Mouse (Mus musculus) MEL (cell line): Measurements from ENCODE around the gene Pbx2. TPM values are rescaled to one million over a fixed set of nuclear protein-coding genes. Genes with fewer than 3 reads are reported as not detected.

ENCODE experiments used
- DNase-seq: peaks from one replicate; pipeline ENCODE4 v3.0.0; 2011; ENCODE audit warnings: low read depth, low spot score
- H3K27ac ChIP-seq: 2 replicates; pipeline ENCODE4 v1.5.1; 2012; ENCODE audit warnings: low read depth, mild to moderate bottlenecking, control low read depth, low read length, moderate library complexity; ENCODE audit not compliant: control insufficient read depth
- H3K27me3 ChIP-seq, 2 experiments: fragments of 150-350 bp in 1 of 2; sonication (generic) in 1 of 2; 2 replicates each; pipeline ENCODE4 v1.6.1; 2012; ENCODE audit warnings: low read length in 2 of 2, mild to moderate bottlenecking in 2 of 2, improper control_type of control experiment in 1 of 2, moderate library complexity in 1 of 2; ENCODE audit not compliant: insufficient read depth in 2 of 2, control insufficient read depth in 1 of 2
- H3K36me3 ChIP-seq, 2 experiments: 2 replicates each; pipeline ENCODE4 v1.6.1; 2012 to 2014; ENCODE audit warnings: low read length in 2 of 2, improper control_type of control experiment in 1 of 2, inconsistent platforms in 1 of 2, mild to moderate bottlenecking in 1 of 2; ENCODE audit not compliant: insufficient read depth in 2 of 2, control insufficient read depth in 1 of 2
- H3K4me1 ChIP-seq, 2 experiments: fragments of 150-350 bp in 1 of 2; sonication (generic) in 1 of 2; 2 replicates each; pipeline ENCODE4 v1.6.1; 2012; ENCODE audit warnings: low read length in 2 of 2, improper control_type of control experiment in 1 of 2, mild to moderate bottlenecking in 1 of 2; ENCODE audit not compliant: insufficient read depth in 2 of 2, control insufficient read depth in 1 of 2
- H3K4me3 ChIP-seq, 2 experiments: fragments of 150-350 bp in 1 of 2; sonication (generic) in 1 of 2; 2 replicates each; pipeline ENCODE4 v1.5.1; 2012; ENCODE audit warnings: low read depth in 2 of 2, low read length in 2 of 2, mild to moderate bottlenecking in 2 of 2, moderate library complexity in 2 of 2, control low read depth in 1 of 2, improper control_type of control experiment in 1 of 2; ENCODE audit not compliant: control insufficient read depth in 1 of 2, insufficient read depth in 1 of 2
- H3K79me2 ChIP-seq: 2 replicates; pipeline ENCODE4 v1.6.1; 2012; ENCODE audit warnings: mild to moderate bottlenecking, low read length, moderate library complexity; ENCODE audit not compliant: control insufficient read depth, poor library complexity, insufficient read depth
- H3K9ac ChIP-seq: 2 replicates; pipeline ENCODE4 v1.6.1; 2012; ENCODE audit warnings: low read depth, mild to moderate bottlenecking, control low read depth, low read length, moderate library complexity; ENCODE audit not compliant: control insufficient read depth, poor library complexity, severe bottlenecking
- H3K9me3 ChIP-seq: fragments of 150-350 bp; sonication (generic); replicated peaks from 2 replicates; pipeline ENCODE4 v1.6.1; 2012; ENCODE audit warnings: mild to moderate bottlenecking, low read length, improper control_type of control experiment, moderate library complexity; ENCODE audit not compliant: insufficient read depth
- BHLHE40 ChIP-seq: IDR thresholded peaks from 2 replicates; pipeline ENCODE4 v1.6.1; 2012; ENCODE audit warnings: low read depth, mild to moderate bottlenecking, inconsistent platforms, low read length, improper control_type of control experiment, borderline replicate concordance
- CHD1 ChIP-seq: IDR thresholded peaks from 2 replicates; pipeline ENCODE4 v1.6.1; 2012; ENCODE audit warnings: low read depth, mild to moderate bottlenecking, inconsistent platforms, low read length, improper control_type of control experiment
- CHD2 ChIP-seq: IDR thresholded peaks from 2 replicates; pipeline ENCODE4 v1.6.1; 2011; ENCODE audit warnings: low read length, improper control_type of control experiment
- ELF1 ChIP-seq: IDR thresholded peaks from 2 replicates; pipeline ENCODE4 v1.6.1; 2014; ENCODE audit warnings: low read depth, mild to moderate bottlenecking, inconsistent platforms, low read length, improper control_type of control experiment, moderate library complexity
- EP300 ChIP-seq, 2 experiments: IDR thresholded peaks; 2 replicates each; pipeline ENCODE4 v1.6.1; 2011; ENCODE audit warnings: improper control_type of control experiment in 2 of 2, low read length in 2 of 2, low read depth in 1 of 2, mild to moderate bottlenecking in 1 of 2
- GABPA ChIP-seq: IDR thresholded peaks from 2 replicates; pipeline ENCODE4 v1.6.1; 2012; ENCODE audit warnings: low read depth, mild to moderate bottlenecking, inconsistent platforms, low read length, improper control_type of control experiment, moderate library complexity
- GATA1 ChIP-seq: IDR thresholded peaks from 2 replicates; pipeline ENCODE4 v1.6.1; 2011; ENCODE audit warnings: low read depth, low read length, improper control_type of control experiment
- KAT2A ChIP-seq: conservative IDR thresholded peaks from 2 replicates; pipeline ENCODE4 v1.6.1; 2012; ENCODE audit warnings: low read depth, low read length, improper control_type of control experiment, inconsistent platforms
- MAX ChIP-seq: IDR thresholded peaks from 2 replicates; pipeline ENCODE4 v1.6.1; 2011; ENCODE audit warnings: low read length, improper control_type of control experiment
- MAZ ChIP-seq: IDR thresholded peaks from 2 replicates; pipeline ENCODE4 v1.6.1; 2012; ENCODE audit warnings: low read depth, mild to moderate bottlenecking, inconsistent platforms, low read length, improper control_type of control experiment
- NELFE ChIP-seq: IDR thresholded peaks from 2 replicates; pipeline ENCODE4 v1.6.1; 2011; ENCODE audit warnings: low read depth, low read length, improper control_type of control experiment
- TCF12 ChIP-seq: IDR thresholded peaks from 2 replicates; pipeline ENCODE4 v1.6.1; 2014; ENCODE audit warnings: low read depth, mild to moderate bottlenecking, inconsistent platforms, low read length, improper control_type of control experiment, moderate library complexity
- USF2 ChIP-seq, 2 experiments: IDR thresholded peaks; 2 replicates each; pipeline ENCODE4 v1.6.1; 2011 to 2012; ENCODE audit warnings: improper control_type of control experiment in 2 of 2, low read length in 2 of 2, borderline replicate concordance in 1 of 2, inconsistent platforms in 1 of 2, low read depth in 1 of 2, mild to moderate bottlenecking in 1 of 2; ENCODE audit not compliant: insufficient read depth in 1 of 2
- ZMIZ1 ChIP-seq: IDR thresholded peaks from 2 replicates; pipeline ENCODE4 v1.6.1; 2012; ENCODE audit warnings: low read depth, mild to moderate bottlenecking, inconsistent platforms, low read length, improper control_type of control experiment, moderate library complexity
- ZNF384 ChIP-seq: IDR thresholded peaks from 2 replicates; pipeline ENCODE4 v1.6.1; 2012; ENCODE audit warnings: low read depth, mild to moderate bottlenecking, inconsistent platforms, low read length, improper control_type of control experiment
- polyA plus RNA-seq, 2 experiments: library from polyadenylated mRNA; stranded (reverse) in 1 of 2; unstranded in 1 of 2; fragments of >175 nt in 1 of 2; fragments of >200 nt in 1 of 2; gene quantifications; 2 replicates each; pipeline versions ENCODE4 v1.2.1 to v1.2.4; 2012; ENCODE audit warnings: low replicate concordance in 2 of 2, low read depth in 1 of 2; ENCODE audit not compliant: insufficient read length in 2 of 2, insufficient read depth in 1 of 2, missing spikeins in 1 of 2
- total RNA-seq: library from RNA; depleted of rRNA; stranded (reverse); fragments of 300-350 nt; gene quantifications from 2 replicates; pipeline ENCODE4 v1.2.3, GENCODE M21; 2012

Gene Pbx2
- total and polyA plus RNA-seq, 3 experiments, result 40.3 to 76.7 TPM; not detected in 1

DNA sequence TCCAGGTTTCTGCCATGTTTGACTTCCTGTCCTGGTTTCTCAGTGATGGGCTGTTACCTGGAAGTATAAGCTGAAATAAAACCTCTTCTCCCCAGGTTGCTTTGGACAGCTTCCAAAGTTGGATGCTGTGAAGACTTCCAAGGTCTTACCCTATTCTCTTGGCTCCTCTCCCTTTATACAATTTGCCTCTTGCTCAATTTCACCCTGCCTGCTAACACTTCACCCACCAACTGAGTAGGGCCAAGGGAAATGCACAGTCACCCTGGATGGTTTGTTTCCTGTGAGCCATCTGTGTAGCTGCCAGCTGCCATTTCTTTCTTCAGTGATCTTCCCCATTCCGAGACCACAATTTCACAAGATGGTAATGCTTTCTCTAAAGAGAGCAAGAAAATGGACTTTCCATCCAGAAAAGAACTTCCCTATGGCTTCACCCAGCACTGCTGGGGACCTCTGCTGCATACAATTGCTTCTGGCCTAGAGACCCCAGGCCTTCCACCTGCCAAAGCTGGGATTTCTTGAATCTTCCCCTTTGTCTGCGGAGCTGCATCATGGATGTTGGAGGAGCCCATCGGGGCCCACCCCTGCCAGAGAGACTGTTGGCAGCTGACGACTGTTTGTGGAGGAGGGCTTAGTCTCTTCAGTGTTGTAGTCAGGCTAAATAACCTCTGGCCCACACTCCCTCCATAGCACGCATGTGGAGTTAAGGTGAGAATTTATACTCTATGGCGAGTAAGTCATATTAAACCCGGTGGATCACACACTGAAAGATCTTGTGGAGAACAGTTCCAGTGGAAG is 48.6 kb downstream of the Pbx2 start:
- H3K79me2 ChIP-seq, result no peaks in the 10 kb centered on the region
- peaks cover 0 to 4% of the 10 kb centered on the region in 2 experiments; a peak in 1 of 4 replicates for H3K36me3 ChIP-seq
- peaks cover 0 to 13% of the 10 kb centered on the region in 2 experiments; a peak in 2 of 4 replicates for H3K4me1 ChIP-seq
- H3K27me3 ChIP-seq, result peaks cover 5 to 12% of the 10 kb centered on the region in 2 experiments; a peak in 3 of 4 replicates
- no peak overlapping the region for H3K9ac ChIP-seq
- no peak overlapping the region for H3K4me3 ChIP-seq
- DNase-seq, result no peak
- H3K27ac ChIP-seq, result no peak overlapping the region
- TF ChIP-seq ELF1 (no peak), EP300 (IDR thresholded peaks at IDR 0.05; ENCODE audit: low read depth in 1 of 2, low read length in 2 of 2) (no peak), CHD2 (no peak), GABPA (no peak), KAT2A (no peak), TCF12 (no peak), USF2 (IDR thresholded peaks at IDR 0.05; ENCODE audit: borderline replicate concordance in 1 of 2, insufficient read depth in 1 of 2, low read depth in 1 of 2, low read length in 2 of 2) (no peak), BHLHE40 (no peak), MAZ (no peak), GATA1 (no peak), MAX (no peak), NELFE (no peak), ZNF384 (no peak)
- no peaks in the 10 kb centered on the region for H3K9me3 ChIP-seq

DNA sequence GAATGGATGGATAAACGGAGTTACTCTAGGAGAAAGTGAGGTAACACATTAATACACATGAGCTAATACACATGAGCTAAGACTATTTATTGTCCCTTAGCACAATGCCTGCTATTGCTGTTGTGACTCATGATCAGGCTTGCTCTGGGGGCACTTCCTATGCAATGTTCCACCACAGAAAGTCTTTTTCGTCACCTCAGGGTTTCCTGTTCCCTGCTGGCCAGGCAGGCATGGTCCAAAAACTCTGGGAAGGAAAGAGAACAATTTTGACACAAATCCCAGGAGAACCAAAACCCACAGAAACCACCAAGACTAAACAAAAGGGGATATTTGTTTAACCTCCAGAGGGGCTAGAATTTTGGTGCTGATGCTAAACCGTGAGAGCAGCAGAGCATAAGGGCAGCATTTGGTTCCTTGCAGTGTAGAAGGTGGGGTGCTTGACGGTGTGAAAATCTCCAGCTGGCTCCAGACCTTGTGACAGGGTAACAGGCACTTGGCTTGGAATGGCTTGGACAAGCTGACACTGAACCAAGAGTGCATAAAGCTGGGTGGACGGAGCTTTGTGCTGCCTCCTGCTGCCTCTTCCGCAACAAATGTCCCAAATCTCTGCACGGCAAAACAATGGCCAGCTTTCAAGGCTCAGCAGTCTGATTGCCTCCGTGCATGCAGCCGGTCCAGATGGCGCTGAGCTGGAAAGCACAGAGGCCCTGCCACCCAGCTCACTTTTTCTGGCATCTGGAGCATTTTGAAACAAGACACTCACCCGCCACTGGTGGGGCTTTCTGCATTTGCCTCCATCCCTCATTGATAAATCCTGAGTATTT is 49.9 kb downstream of the Pbx2 start:
- no peak overlapping the region for H3K4me3 ChIP-seq
- H3K9me3 ChIP-seq, result no peaks in the 10 kb centered on the region
- H3K27ac ChIP-seq, result no peak overlapping the region
- H3K79me2 ChIP-seq, result no peaks in the 10 kb centered on the region
- no peak overlapping the region for H3K9ac ChIP-seq
- peaks cover 0 to 12% of the 10 kb centered on the region in 2 experiments; a peak in 2 of 4 replicates for H3K4me1 ChIP-seq
- no peak for DNase-seq
- peaks cover 0 to 7% of the 10 kb centered on the region in 2 experiments; a peak in 2 of 4 replicates for H3K36me3 ChIP-seq
- TF ChIP-seq CHD1 (no peak), MAZ (no peak), GABPA (no peak), USF2 (IDR thresholded peaks at IDR 0.05; ENCODE audit: borderline replicate concordance in 1 of 2, insufficient read depth in 1 of 2, low read depth in 1 of 2, low read length in 2 of 2) (no peak), ZMIZ1 (no peak)
- H3K27me3 ChIP-seq, result peaks cover 5 to 12% of the 10 kb centered on the region in 2 experiments; a peak in 3 of 4 replicates
